In the genomic region with DNA sequence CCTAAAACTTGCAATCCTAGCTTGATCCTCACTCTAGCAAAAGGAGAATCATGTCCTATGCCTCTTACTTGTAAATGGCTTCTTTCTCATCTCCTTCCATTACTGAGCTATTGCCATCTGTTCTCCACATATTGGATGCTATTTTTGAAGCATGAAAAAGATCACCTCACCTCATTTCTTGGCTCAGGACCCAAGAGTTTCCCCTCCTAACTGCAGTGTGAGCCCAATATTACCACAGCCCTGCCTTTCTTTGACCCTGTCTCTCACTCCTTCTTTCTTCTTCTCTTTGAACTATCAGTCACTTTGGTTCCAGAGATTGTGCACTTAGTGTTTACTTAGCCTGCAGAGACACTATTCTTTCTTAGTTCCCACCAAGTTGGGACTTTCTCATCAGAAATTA, we compare ENCODE assay signal across 24 mouse cellular contexts.
"Had no signal": no experiment of that assay in that cellular context is flagged by ENCODE, and none has a peak within 500 bp of the region (broad histone marks: within the 10 kb centered on the region; RNA-seq: fewer than 3 reads in every experiment).

No protein-coding gene starts in this region.

- H3K9me3 ChIP-seq: kidney, embryonic 15.5 days; limb, embryonic 12.5 days; limb, embryonic 15.5 days; lung, embryonic 15.5 days; megakaryocyte, embryonic 14.5 days; midbrain, embryonic 10.5 days; neural tube, embryonic 13.5 days; stomach, embryonic 15.5 days had no signal

- H3K36me3 ChIP-seq: kidney, embryonic 15.5 days; limb, embryonic 12.5 days; limb, embryonic 15.5 days; lung, embryonic 15.5 days; midbrain, embryonic 10.5 days; neural tube, embryonic 13.5 days; stomach, embryonic 15.5 days had no signal

- DNase-seq: kidney, postnatal 10 days; kidney, postnatal 36 days; layer of hippocampus, postnatal 36 days; left cerebral cortex, postnatal 4 days; lung, adult 18-20 months; lung, postnatal 10 days; lung, postnatal 36 days; midbrain, embryonic 14.5 days; retina, postnatal 1 day; right cerebral cortex, postnatal 25 days; spleen, adult 18-20 months; thymus, adult 18-20 months; thymus, postnatal 36 days had no signal

- H3K9ac ChIP-seq: kidney, embryonic 15.5 days; limb, embryonic 12.5 days; limb, embryonic 15.5 days; liver, embryonic 14.5 days; lung, embryonic 15.5 days; neural tube, embryonic 13.5 days; stomach, embryonic 15.5 days had no signal

- H3K4me3 ChIP-seq: kidney, embryonic 15.5 days; left cerebral cortex, adult 2 months; limb, embryonic 12.5 days; limb, embryonic 15.5 days; lung, embryonic 15.5 days; megakaryocyte, embryonic 14.5 days; midbrain, embryonic 10.5 days; neural tube, embryonic 13.5 days; stomach, embryonic 15.5 days had no signal

- H3K27ac ChIP-seq: kidney, embryonic 15.5 days; left cerebral cortex, adult 2 months; limb, embryonic 12.5 days; limb, embryonic 15.5 days; liver, embryonic 14.5 days; lung, embryonic 15.5 days; midbrain, embryonic 10.5 days; neural tube, embryonic 13.5 days; stomach, embryonic 15.5 days had no signal

- H3K4me2 ChIP-seq: kidney, embryonic 15.5 days; limb, embryonic 12.5 days; limb, embryonic 15.5 days; liver, embryonic 11.5 days; lung, embryonic 15.5 days; neural tube, embryonic 13.5 days; stomach, embryonic 15.5 days had no signal

- H3K27me3 ChIP-seq: kidney, embryonic 15.5 days; limb, embryonic 12.5 days; limb, embryonic 15.5 days; lung, embryonic 15.5 days; megakaryocyte, embryonic 14.5 days; neural tube, embryonic 13.5 days; stomach, embryonic 15.5 days had no signal

- H3K4me1 ChIP-seq: kidney, embryonic 15.5 days; limb, embryonic 12.5 days; limb, embryonic 15.5 days; lung, embryonic 15.5 days; midbrain, embryonic 10.5 days; neural tube, embryonic 13.5 days; stomach, embryonic 15.5 days had no signal
